Mouse (Mus musculus): ENCODE data around the gene Hnrnpm. TPM values are rescaled to one million over a fixed set of nuclear protein-coding genes. Genes with fewer than 3 reads are reported as not detected.

The Hnrnpm gene
- polyA plus RNA-seq, 1 experiment, result 92.2 TPM

DNA sequence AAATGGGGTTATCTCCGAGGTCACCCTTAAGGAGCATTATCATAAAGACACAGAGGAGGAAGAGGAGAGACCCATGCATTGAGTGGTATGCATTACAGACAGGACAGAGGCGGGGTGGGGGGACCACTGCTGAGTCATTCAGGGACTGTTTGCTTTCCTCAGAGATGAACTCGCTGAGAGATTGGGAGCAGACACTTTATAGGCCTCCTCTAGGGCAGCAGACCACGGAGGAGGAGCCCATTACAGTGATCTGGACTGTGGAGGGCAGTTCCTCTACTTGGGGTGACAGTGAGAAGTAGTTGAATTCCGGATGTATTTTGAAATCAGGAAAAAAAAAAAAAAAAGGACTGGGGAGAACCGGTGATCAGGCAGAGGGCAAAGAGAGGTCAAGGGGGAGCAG lies 46.9 kb downstream of the Hnrnpm start:
- Histone ChIP-seq H3K4me1 (ENCODE audit: control insufficient read depth, insufficient read depth, low read length) (no peaks in the 10 kb centered on the region; the same call in 1 of the 2 replicates), H3K36me3 (ENCODE audit: control insufficient read depth, insufficient read depth, low read length) (no peaks in the 10 kb centered on the region; the same call in 1 of the 2 replicates), H3K27me3 (ENCODE audit: control insufficient read depth, insufficient read depth, low read length) (no peaks in the 10 kb centered on the region), H3K27ac (ENCODE audit: control insufficient read depth, insufficient read depth, low read depth, low read length) (no peak overlapping the region), H3K4me3 (ENCODE audit: control insufficient read depth, low read depth, low read length) (no peak overlapping the region)
- TF ChIP-seq CTCF (IDR thresholded peaks at IDR 0.05; ENCODE audit: control insufficient read depth, insufficient read depth, insufficient replicate concordance, low read depth, low read length) (no peak), POLR2A (IDR thresholded peaks at IDR 0.05; ENCODE audit: control insufficient read depth, low read depth, low read length) (no peak)

DNA sequence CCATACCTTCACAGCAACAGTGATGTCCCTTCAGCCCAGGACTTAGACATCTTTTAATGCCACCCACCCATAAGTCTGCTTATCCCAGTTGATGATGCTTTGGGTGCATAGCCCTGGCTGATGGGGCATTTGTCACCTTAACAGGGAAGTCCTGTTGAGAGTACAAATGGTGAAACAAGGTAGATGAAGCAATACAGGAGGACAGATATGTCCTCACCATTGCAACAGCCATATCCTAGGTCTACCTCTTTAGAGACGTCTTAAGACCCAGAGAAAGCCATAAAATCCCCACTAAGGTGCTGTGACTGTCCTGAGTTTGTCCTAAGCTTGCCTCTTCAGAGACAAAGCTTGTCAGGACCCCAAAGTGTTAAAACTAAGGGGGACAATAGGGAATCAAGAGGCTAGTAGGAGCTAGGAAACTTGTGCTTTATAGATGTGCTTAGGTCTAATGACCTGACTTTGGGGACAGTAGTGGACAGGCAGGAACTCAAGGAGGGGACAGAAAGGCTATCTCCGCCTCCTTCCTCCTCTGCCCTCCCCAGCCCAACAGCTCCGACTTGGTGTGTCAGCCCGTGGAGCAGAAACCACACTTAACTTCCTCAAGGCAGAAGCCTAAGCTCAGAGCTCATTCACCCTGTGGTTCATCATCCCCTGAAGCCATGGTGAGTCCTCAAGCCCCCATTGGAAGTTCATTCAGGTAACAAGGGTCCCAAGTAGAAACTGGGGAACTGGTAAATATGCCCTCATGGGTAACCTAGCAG lies 49.0 kb downstream of the Hnrnpm start, which contains the start of gene Pram1:
Gene Pram1 (plus strand): TSS at position 541 of the 761 bp plus-strand sequence.
- Histone ChIP-seq H3K4me3 (ENCODE audit: control insufficient read depth, low read depth, low read length) (no peak within 1 kb of the TSS), H3K36me3 (ENCODE audit: control insufficient read depth, insufficient read depth, low read length) (no peaks in the 10 kb centered on the region), H3K27me3 (ENCODE audit: control insufficient read depth, insufficient read depth, low read length) (no peaks in the 10 kb centered on the region), H3K27ac (ENCODE audit: control insufficient read depth, insufficient read depth, low read depth, low read length) (no peak within 1 kb of the TSS), H3K4me1 (ENCODE audit: control insufficient read depth, insufficient read depth, low read length) (no peaks in the 10 kb centered on the region; the same call in 1 of the 2 replicates)
- no peak for TF ChIP-seq CTCF (IDR thresholded peaks at IDR 0.05; ENCODE audit: control insufficient read depth, insufficient read depth, insufficient replicate concordance, low read depth, low read length)
- no peak for TF ChIP-seq POLR2A (IDR thresholded peaks at IDR 0.05; ENCODE audit: control insufficient read depth, low read depth, low read length)

DNA sequence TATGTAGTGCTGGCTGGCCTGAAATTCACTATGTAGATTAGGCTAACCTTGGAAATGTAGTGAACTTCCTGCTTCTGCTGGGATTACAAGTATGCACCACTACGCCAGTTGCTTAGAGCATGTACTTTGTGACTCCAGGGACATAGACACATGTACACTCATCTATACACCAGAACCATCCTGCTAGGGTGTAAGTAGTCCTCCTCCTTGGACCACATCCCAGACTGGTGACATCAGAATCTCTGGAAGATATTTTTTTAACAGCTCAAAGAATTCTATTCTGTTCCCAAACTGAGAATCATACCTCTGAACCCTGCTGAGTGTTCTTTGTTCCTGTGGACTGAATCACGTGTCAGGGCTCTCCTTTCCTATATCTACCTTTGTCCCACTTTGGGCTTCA lies 49.6 kb downstream of the Hnrnpm start:
- no peak for TF ChIP-seq CTCF (IDR thresholded peaks at IDR 0.05; ENCODE audit: control insufficient read depth, insufficient read depth, insufficient replicate concordance, low read depth, low read length)
- no peak for TF ChIP-seq POLR2A (IDR thresholded peaks at IDR 0.05; ENCODE audit: control insufficient read depth, low read depth, low read length)
- H3K27ac ChIP-seq (ENCODE audit: control insufficient read depth, insufficient read depth, low read depth, low read length), result no peak overlapping the region
- H3K27me3 ChIP-seq (ENCODE audit: control insufficient read depth, insufficient read depth, low read length), result no peaks in the 10 kb centered on the region
- H3K4me1 ChIP-seq (ENCODE audit: control insufficient read depth, insufficient read depth, low read length), result no peaks in the 10 kb centered on the region; the same call in 1 of the 2 replicates
- no peaks in the 10 kb centered on the region for H3K36me3 ChIP-seq (ENCODE audit: control insufficient read depth, insufficient read depth, low read length)
- no peak overlapping the region for H3K4me3 ChIP-seq (ENCODE audit: control insufficient read depth, low read depth, low read length)

DNA sequence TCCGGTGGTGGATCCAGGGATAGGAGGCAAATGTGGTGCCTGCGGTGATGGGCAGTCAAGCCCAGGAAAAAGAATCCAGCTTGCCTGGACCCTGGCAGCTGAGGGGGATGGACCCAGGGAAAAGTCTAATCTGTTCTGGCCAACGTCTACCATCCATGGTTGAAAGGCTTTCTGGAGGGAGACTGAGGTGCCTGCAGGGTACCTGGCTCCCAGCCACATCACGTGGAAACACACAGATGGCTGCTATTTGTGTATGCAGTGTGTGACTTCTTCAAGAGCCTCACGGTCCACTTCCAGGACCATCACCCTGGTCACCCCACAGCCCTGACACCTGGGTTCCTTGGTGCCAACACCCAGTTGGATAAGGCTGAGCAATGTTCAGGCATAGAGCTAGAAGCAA lies 54.9 kb downstream of the Hnrnpm start:
- H3K4me3 ChIP-seq (ENCODE audit: control insufficient read depth, low read depth, low read length), result no peak overlapping the region
- no peak overlapping the region for H3K27ac ChIP-seq (ENCODE audit: control insufficient read depth, insufficient read depth, low read depth, low read length)
- TF ChIP-seq CTCF (IDR thresholded peaks at IDR 0.05; ENCODE audit: control insufficient read depth, insufficient read depth, insufficient replicate concordance, low read depth, low read length) (no peak), POLR2A (IDR thresholded peaks at IDR 0.05; ENCODE audit: control insufficient read depth, low read depth, low read length) (no peak)
- H3K27me3 ChIP-seq (ENCODE audit: control insufficient read depth, insufficient read depth, low read length), result no peaks in the 10 kb centered on the region
- H3K36me3 ChIP-seq (ENCODE audit: control insufficient read depth, insufficient read depth, low read length), result no peaks in the 10 kb centered on the region
- H3K4me1 ChIP-seq (ENCODE audit: control insufficient read depth, insufficient read depth, low read length), result peaks cover 14% of the 10 kb centered on the region

DNA sequence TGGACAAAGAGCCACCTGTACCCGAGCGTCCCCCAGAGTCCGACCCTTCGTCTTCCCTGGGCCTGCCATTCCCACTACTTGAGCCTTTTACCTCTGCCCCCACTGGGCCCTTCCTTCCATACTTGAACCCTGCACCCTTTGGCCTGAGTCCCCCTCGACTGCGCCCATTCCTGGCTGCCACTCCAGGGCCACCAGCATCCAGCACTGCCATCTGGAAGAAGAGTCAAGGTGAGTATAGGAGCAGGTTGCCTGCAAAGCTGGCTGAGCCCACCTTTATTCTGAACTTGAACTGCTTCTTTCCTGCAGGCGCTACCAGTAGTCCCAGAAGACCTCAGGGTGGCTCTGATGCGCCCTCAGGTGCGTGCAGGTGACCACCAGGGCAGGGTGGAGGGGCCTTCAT lies 55.4 kb downstream of the Hnrnpm start:
- H3K4me3 ChIP-seq (ENCODE audit: control insufficient read depth, low read depth, low read length), result no peak overlapping the region
- H3K27ac ChIP-seq (ENCODE audit: control insufficient read depth, insufficient read depth, low read depth, low read length), result no peak overlapping the region
- no peak for TF ChIP-seq POLR2A (IDR thresholded peaks at IDR 0.05; ENCODE audit: control insufficient read depth, low read depth, low read length)
- TF ChIP-seq CTCF (IDR thresholded peaks at IDR 0.05; ENCODE audit: control insufficient read depth, insufficient read depth, insufficient replicate concordance, low read depth, low read length), result no peak
- peaks cover 14% of the 10 kb centered on the region for H3K4me1 ChIP-seq (ENCODE audit: control insufficient read depth, insufficient read depth, low read length)
- no peaks in the 10 kb centered on the region for H3K36me3 ChIP-seq (ENCODE audit: control insufficient read depth, insufficient read depth, low read length)
- H3K27me3 ChIP-seq (ENCODE audit: control insufficient read depth, insufficient read depth, low read length), result no peaks in the 10 kb centered on the region

DNA sequence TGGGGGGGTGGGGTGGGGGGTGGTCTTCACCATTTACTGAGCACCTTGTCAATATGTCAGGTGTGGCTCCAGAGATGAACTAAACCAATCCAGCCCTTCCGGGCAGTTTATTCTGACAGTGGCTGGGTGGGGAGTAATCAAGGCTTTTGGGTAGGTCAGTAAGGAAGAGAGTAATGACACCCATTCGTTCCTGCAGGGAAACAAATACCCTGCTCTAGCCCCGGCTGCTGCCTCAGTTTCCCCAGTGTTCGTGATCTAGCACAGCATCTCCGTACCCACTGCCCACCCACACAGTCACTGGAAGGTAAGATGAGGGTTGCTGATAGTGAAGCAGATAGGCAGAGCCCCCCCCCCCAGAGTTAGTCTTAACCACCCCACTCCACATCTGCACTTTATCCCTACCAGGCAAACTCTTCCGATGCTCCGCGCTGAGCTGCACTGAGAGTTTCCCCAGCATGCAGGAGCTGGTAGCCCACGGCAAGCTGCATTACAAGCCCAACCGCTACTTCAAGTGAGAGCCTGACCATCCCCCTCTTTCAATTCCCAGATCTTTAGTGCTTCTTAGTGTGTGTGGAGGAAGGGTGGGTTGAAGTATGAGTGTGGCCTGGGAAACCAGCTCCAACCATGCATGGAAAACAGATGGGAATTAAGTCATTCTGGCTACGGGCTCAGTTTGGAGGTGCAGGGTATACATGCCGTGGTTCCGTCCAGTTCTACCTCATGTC lies 56.3 kb downstream of the Hnrnpm start:
- Histone ChIP-seq H3K36me3 (ENCODE audit: control insufficient read depth, insufficient read depth, low read length) (no peaks in the 10 kb centered on the region), H3K27ac (ENCODE audit: control insufficient read depth, insufficient read depth, low read depth, low read length) (no peak overlapping the region), H3K27me3 (ENCODE audit: control insufficient read depth, insufficient read depth, low read length) (no peaks in the 10 kb centered on the region), H3K4me3 (ENCODE audit: control insufficient read depth, low read depth, low read length) (no peak overlapping the region), H3K4me1 (ENCODE audit: control insufficient read depth, insufficient read depth, low read length) (peaks cover 14% of the 10 kb centered on the region)
- TF ChIP-seq CTCF (IDR thresholded peaks at IDR 0.05; ENCODE audit: control insufficient read depth, insufficient read depth, insufficient replicate concordance, low read depth, low read length), result no peak
- no peak for TF ChIP-seq POLR2A (IDR thresholded peaks at IDR 0.05; ENCODE audit: control insufficient read depth, low read depth, low read length)

DNA sequence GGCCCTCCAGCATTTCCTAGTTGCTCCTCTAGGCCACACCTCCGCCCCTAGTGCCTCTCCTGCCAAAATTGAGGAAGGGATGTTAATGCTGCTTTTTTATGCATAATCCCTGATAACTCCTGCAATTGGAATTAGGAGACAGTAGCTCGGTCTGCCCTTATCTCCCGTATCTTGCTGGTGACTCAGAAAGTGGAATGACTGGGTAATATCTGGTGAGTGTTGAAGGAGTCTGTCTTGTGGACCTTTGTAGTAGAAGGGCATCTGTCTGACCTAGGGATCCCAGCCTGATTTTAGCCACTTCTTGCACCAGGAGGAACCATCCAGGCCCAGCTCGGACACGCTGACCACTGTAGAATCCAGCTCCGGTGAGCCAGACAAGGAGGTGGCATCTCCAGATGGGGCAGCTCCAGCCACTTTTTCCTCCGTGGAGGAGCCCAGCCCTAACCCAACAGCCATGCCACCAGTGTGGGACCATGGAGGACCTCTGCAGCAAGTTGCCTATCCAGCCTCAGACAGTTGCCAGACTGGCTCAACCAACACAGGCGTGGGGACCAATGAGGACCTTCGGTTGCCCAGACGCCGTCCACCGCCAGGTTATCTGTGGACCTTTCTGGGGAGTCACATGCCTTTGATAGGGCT lies 57.1 kb downstream of the Hnrnpm start:
- H3K36me3 ChIP-seq (ENCODE audit: control insufficient read depth, insufficient read depth, low read length), result no peaks in the 10 kb centered on the region
- TF ChIP-seq CTCF (IDR thresholded peaks at IDR 0.05; ENCODE audit: control insufficient read depth, insufficient read depth, insufficient replicate concordance, low read depth, low read length) (no peak), POLR2A (IDR thresholded peaks at IDR 0.05; ENCODE audit: control insufficient read depth, low read depth, low read length) (no peak)
- peaks cover 14% of the 10 kb centered on the region for H3K4me1 ChIP-seq (ENCODE audit: control insufficient read depth, insufficient read depth, low read length)
- peak overlapping the region; percentile 99 for H3K4me3 ChIP-seq (ENCODE audit: control insufficient read depth, low read depth, low read length)
- no peak overlapping the region; the same call in 1 of the 2 replicates for H3K27ac ChIP-seq (ENCODE audit: control insufficient read depth, insufficient read depth, low read depth, low read length)
- H3K27me3 ChIP-seq (ENCODE audit: control insufficient read depth, insufficient read depth, low read length), result no peaks in the 10 kb centered on the region
